Mouse (Mus musculus) embryonic facial prominence, embryonic 13.5 days (tissue): Measurements from ENCODE around the gene Frmd4b. TPM values are rescaled to one million over a fixed set of nuclear protein-coding genes. Genes with fewer than 3 reads are reported as not detected.

Experiments
- ATAC-seq: fragments of 200-750 bp; cut with Nextera tagmentation; 2 replicates; pipeline ENCODE4 v1.8.0; 2017; ENCODE audit warnings: low read depth; ENCODE audit not compliant: insufficient number of reproducible peaks, insufficient read depth, low FRiP score, low TSS enrichment
- H3K27ac ChIP-seq: fragments of 300-500 bp; sonication (generic); 2 replicates; pipeline ENCODE4 v1.5.1; 2015; ENCODE audit warnings: moderate library complexity, mild to moderate bottlenecking, inconsistent platforms
- H3K27me3 ChIP-seq: fragments of 300-500 bp; sonication (generic); 2 replicates; pipeline ENCODE4 v1.6.1; 2015; ENCODE audit warnings: mild to moderate bottlenecking, inconsistent platforms
- H3K36me3 ChIP-seq: fragments of 300-500 bp; sonication (generic); 2 replicates; pipeline ENCODE4 v1.6.1; 2015; ENCODE audit warnings: mild to moderate bottlenecking, inconsistent platforms
- H3K4me1 ChIP-seq: fragments of 300-500 bp; sonication (generic); 2 replicates; pipeline ENCODE4 v1.6.1; 2015; ENCODE audit warnings: inconsistent platforms
- H3K4me2 ChIP-seq: fragments of 300-500 bp; sonication (generic); 2 replicates; pipeline ENCODE4 v1.6.1; 2015; ENCODE audit warnings: moderate library complexity, mild to moderate bottlenecking, inconsistent platforms
- H3K4me3 ChIP-seq: fragments of 300-500 bp; sonication (generic); 2 replicates; pipeline ENCODE4 v1.5.1; 2015; ENCODE audit warnings: mild to moderate bottlenecking, inconsistent platforms
- H3K9ac ChIP-seq: fragments of 300-500 bp; sonication (generic); 2 replicates; pipeline ENCODE4 v1.6.1; 2015; ENCODE audit warnings: mild to moderate bottlenecking, inconsistent platforms
- H3K9me3 ChIP-seq: fragments of 300-500 bp; sonication (generic); 2 replicates; pipeline ENCODE4 v1.6.1; 2016; ENCODE audit warnings: inconsistent platforms
- WGBS: fragments of 180-500 bp; shearing (Covaris S2); methylation state at CpG from one replicate; pipeline ENCODE4 v1.1.7; 2015; ENCODE audit warnings: mixed read lengths; 5-methylcytosine and 5-hydroxymethylcytosine counted together
- polyA plus RNA-seq: library from polyadenylated mRNA; unstranded; fragments of >200 nt; fragmentation: Nextera tagmentation; extraction: Ambion mirVana; gene quantifications from 2 replicates; pipeline ENCODE4 v1.2.1, GENCODE M21; 2015

Gene Frmd4b
- polyA plus RNA-seq, 1 experiment from 2014 or later = 13.5 TPM

GRCm38 (mm10) chr6:97578210-97578609 is 39.1 kb downstream of the Frmd4b start:
- 79% methylated on average over 7 of the region's 7 CpGs for WGBS
- Histone ChIP-seq H3K4me2 (no peak overlapping the region), H3K4me3 (no peak overlapping the region), H3K4me1 (no peaks in the 10 kb centered on the region), H3K27me3 (no peaks in the 10 kb centered on the region), H3K27ac (no peak overlapping the region), H3K9me3 (no peaks in the 10 kb centered on the region), H3K36me3 (no peaks in the 10 kb centered on the region), H3K9ac (no peak overlapping the region)
- ATAC-seq = no peak

GRCm38 (mm10) chr6:97577349-97577748 is 40.0 kb downstream of the Frmd4b start:
- 82% methylated on average over 4 of the region's 4 CpGs for WGBS
- Histone ChIP-seq H3K9me3 (no peaks in the 10 kb centered on the region), H3K4me2 (no peak overlapping the region), H3K4me1 (no peaks in the 10 kb centered on the region), H3K27me3 (no peaks in the 10 kb centered on the region), H3K9ac (no peak overlapping the region), H3K27ac (no peak overlapping the region), H3K36me3 (no peaks in the 10 kb centered on the region), H3K4me3 (no peak overlapping the region)
- no peak for ATAC-seq

GRCm38 (mm10) chr6:97576565-97577346 is 40.6 kb downstream of the Frmd4b start:
- no peak for ATAC-seq
- H3K27ac ChIP-seq = no peak overlapping the region
- H3K4me3 ChIP-seq = no peak overlapping the region
- 47% methylated on average over 7 of the region's 7 CpGs for WGBS
- no peak overlapping the region for H3K9ac ChIP-seq
- H3K4me2 ChIP-seq = no peak overlapping the region
- no peaks in the 10 kb centered on the region for H3K9me3 ChIP-seq
- no peaks in the 10 kb centered on the region for H3K27me3 ChIP-seq
- H3K36me3 ChIP-seq = no peaks in the 10 kb centered on the region
- H3K4me1 ChIP-seq = no peaks in the 10 kb centered on the region

- Histone ChIP-seq H3K27me3 (no peaks in the 10 kb centered on the region), H3K9me3 (no peaks in the 10 kb centered on the region), H3K4me1 (no peaks in the 10 kb centered on the region), H3K9ac (no peak overlapping the region), H3K4me3 (no peak overlapping the region), H3K27ac (no peak overlapping the region), H3K36me3 (no peaks in the 10 kb centered on the region), H3K4me2 (no peak overlapping the region)
- WGBS = 81% methylated on average over 7 of the region's 7 CpGs
- ATAC-seq = no peak
Observed at GRCm38 (mm10) chr6:97576096-97576495, 41.2 kb downstream of the Frmd4b start.

GRCm38 (mm10) chr6:97574973-97575372 is 42.4 kb downstream of the Frmd4b start:
- Histone ChIP-seq H3K4me1 (no peaks in the 10 kb centered on the region), H3K27me3 (no peaks in the 10 kb centered on the region), H3K9ac (no peak overlapping the region), H3K36me3 (no peaks in the 10 kb centered on the region), H3K9me3 (no peaks in the 10 kb centered on the region), H3K27ac (no peak overlapping the region), H3K4me2 (no peak overlapping the region), H3K4me3 (no peak overlapping the region)
- no peak for ATAC-seq
- WGBS = 80% methylated on average over 5 of the region's 5 CpGs

GRCm38 (mm10) chr6:97572226-97572625 is 45.1 kb downstream of the Frmd4b start:
- no peak overlapping the region for H3K27ac ChIP-seq
- no peaks in the 10 kb centered on the region for H3K27me3 ChIP-seq
- no peaks in the 10 kb centered on the region for H3K36me3 ChIP-seq
- H3K4me3 ChIP-seq = no peak overlapping the region
- no peaks in the 10 kb centered on the region for H3K4me1 ChIP-seq
- H3K4me2 ChIP-seq = no peak overlapping the region
- H3K9me3 ChIP-seq = no peaks in the 10 kb centered on the region
- no peak overlapping the region for H3K9ac ChIP-seq
- 80% methylated on average over 5 of the region's 5 CpGs for WGBS
- ATAC-seq = no peak

GRCm38 (mm10) chr6:97568538-97568937 is 48.8 kb downstream of the Frmd4b start:
- Histone ChIP-seq H3K4me1 (peaks cover 3% of the 10 kb centered on the region; the same call in 1 of the 2 replicates), H3K27ac (no peak overlapping the region), H3K9ac (no peak overlapping the region), H3K36me3 (no peaks in the 10 kb centered on the region), H3K9me3 (no peaks in the 10 kb centered on the region), H3K4me3 (no peak overlapping the region), H3K4me2 (no peak overlapping the region), H3K27me3 (no peaks in the 10 kb centered on the region)
- ATAC-seq = no peak
- 63% methylated on average over 6 of the region's 6 CpGs for WGBS

- no peaks in the 10 kb centered on the region for H3K36me3 ChIP-seq
- H3K4me3 ChIP-seq = no peak overlapping the region
- H3K4me2 ChIP-seq = no peak overlapping the region
- ATAC-seq = no peak
- peaks cover 3% of the 10 kb centered on the region; the same call in 1 of the 2 replicates for H3K4me1 ChIP-seq
- no peak overlapping the region for H3K9ac ChIP-seq
- 36% methylated on average over 4 of the region's 4 CpGs for WGBS
- no peaks in the 10 kb centered on the region for H3K9me3 ChIP-seq
- no peaks in the 10 kb centered on the region for H3K27me3 ChIP-seq
- H3K27ac ChIP-seq = no peak overlapping the region
Observed at GRCm38 (mm10) chr6:97566746-97567145, 50.6 kb downstream of the Frmd4b start.

GRCm38 (mm10) chr6:97557147-97557546 is 60.2 kb downstream of the Frmd4b start:
- 83% methylated on average over 8 of the region's 8 CpGs for WGBS
- no peak overlapping the region for H3K27ac ChIP-seq
- no peak overlapping the region for H3K4me2 ChIP-seq
- H3K27me3 ChIP-seq = no peaks in the 10 kb centered on the region
- H3K36me3 ChIP-seq = no peaks in the 10 kb centered on the region
- H3K9ac ChIP-seq = no peak overlapping the region
- no peak for ATAC-seq
- no peak overlapping the region for H3K4me3 ChIP-seq
- H3K9me3 ChIP-seq = no peaks in the 10 kb centered on the region
- H3K4me1 ChIP-seq = peaks cover 8% of the 10 kb centered on the region; the same call in 1 of the 2 replicates

- Histone ChIP-seq H3K4me3 (no peak overlapping the region), H3K4me1 (peaks cover 8% of the 10 kb centered on the region; the same call in 1 of the 2 replicates), H3K9ac (no peak overlapping the region), H3K36me3 (no peaks in the 10 kb centered on the region), H3K27me3 (no peaks in the 10 kb centered on the region), H3K9me3 (no peaks in the 10 kb centered on the region), H3K27ac (no peak overlapping the region), H3K4me2 (no peak overlapping the region)
- ATAC-seq = no peak
- whole genome bisulfite sequencing = 93% methylated on average over 7 of the region's 7 CpGs
Observed at GRCm38 (mm10) chr6:97555637-97556036, 61.7 kb downstream of the Frmd4b start.

GRCm38 (mm10) chr6:97553431-97553830 is 63.9 kb downstream of the Frmd4b start:
- H3K4me1 ChIP-seq = peaks cover 8% of the 10 kb centered on the region; the same call in 1 of the 2 replicates
- no peak overlapping the region for H3K4me2 ChIP-seq
- 83% methylated on average over 4 of the region's 4 CpGs for WGBS
- H3K9me3 ChIP-seq = no peaks in the 10 kb centered on the region
- H3K27me3 ChIP-seq = no peaks in the 10 kb centered on the region
- no peak overlapping the region for H3K4me3 ChIP-seq
- H3K27ac ChIP-seq = no peak overlapping the region
- H3K9ac ChIP-seq = no peak overlapping the region
- H3K36me3 ChIP-seq = no peaks in the 10 kb centered on the region
- no peak for ATAC-seq

GRCm38 (mm10) chr6:97552573-97552972 is 64.8 kb downstream of the Frmd4b start:
- Histone ChIP-seq H3K4me3 (no peak overlapping the region), H3K36me3 (no peaks in the 10 kb centered on the region), H3K4me2 (no peak overlapping the region), H3K27ac (no peak overlapping the region), H3K27me3 (no peaks in the 10 kb centered on the region), H3K4me1 (peaks cover 8% of the 10 kb centered on the region; the same call in 1 of the 2 replicates), H3K9me3 (no peaks in the 10 kb centered on the region), H3K9ac (no peak overlapping the region)
- 73% methylated on average over 3 of the region's 3 CpGs for WGBS
- no peak for ATAC-seq
